Mouse (Mus musculus) liver, embryonic 14.5 days (tissue): ENCODE results near the gene Gm45062.

ENCODE experiments used
- CTCF ChIP-seq: IDR thresholded peaks from 2 replicates; pipeline ENCODE4 v1.5.1; 2016; ENCODE audit warnings: antibody characterized with exemption, low read depth, control low read depth
- EP300 ChIP-seq: IDR thresholded peaks from 2 replicates; pipeline ENCODE4 v1.6.1; 2016; ENCODE audit warnings: antibody characterized with exemption, low read depth

GRCm38 (mm10) chr6:8348344-8348743 lies 89.1 kb downstream of the Gm45062 start:
- TF ChIP-seq CTCF: no peak
- no peak for TF ChIP-seq EP300
